ENCODE assay signal across 11 mouse cellular contexts in the genomic region with DNA sequence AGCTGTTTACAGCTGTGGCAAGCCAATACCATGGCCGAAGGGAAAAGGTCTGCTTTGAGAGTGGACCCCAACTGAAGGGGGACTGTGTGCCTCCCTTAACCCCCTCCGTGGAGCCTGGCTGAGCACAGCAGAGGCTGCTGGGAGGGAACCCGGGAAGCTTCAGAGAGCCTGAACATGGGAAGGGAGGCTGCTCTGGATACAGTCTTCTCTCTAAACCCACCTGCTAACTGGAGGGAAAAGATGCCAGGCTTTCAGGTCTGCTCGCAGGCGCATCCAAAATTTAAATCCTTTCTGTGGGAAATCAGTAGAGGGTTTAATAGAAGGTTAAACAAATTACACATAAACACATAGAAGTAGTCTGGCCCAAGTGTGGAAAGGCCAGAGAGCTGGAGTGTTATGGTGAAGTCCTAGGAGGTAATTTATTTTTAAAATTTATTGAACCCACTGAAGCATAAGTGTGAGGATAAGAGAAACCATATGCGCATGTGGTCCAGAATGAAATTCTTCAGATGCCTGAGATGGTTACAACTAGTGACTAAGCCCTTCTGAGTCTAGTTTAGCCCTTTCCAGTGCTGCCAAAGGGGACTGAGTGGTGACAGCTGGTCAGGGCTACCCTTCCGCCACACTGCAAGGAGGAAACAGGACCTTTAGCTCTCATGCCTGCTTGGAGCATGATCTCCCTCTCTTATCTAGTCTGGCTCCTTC. TPM values are rescaled to one million over a fixed set of nuclear protein-coding genes. Genes with fewer than 3 reads are reported as not detected.
DNase-seq lines count a peak whose midpoint lies in the region; ATAC-seq and TF ChIP-seq lines count a peak whose summit lies in the region.
"Had no signal": no experiment of that assay in that cellular context is flagged by ENCODE, and none has a peak within 500 bp of the region (broad histone marks: within the 10 kb centered on the region; RNA-seq: fewer than 3 reads in every experiment).

No protein-coding gene starts in this region.

- no peaks in the 10 kb centered on the region for H3K27me3 ChIP-seq in midbrain, embryonic 10.5 days (ENCODE audit: low read depth, poor library complexity, severe bottlenecking)
- H3K27me3 ChIP-seq in midbrain, postnatal 0 days (ENCODE audit: insufficient read depth, low read length): no peaks in the 10 kb centered on the region
- H3K27me3 ChIP-seq in liver, postnatal 0 days (ENCODE audit: insufficient read depth, low read length): no peaks in the 10 kb centered on the region
- H3K27me3 ChIP-seq: megakaryocyte, embryonic 14.5 days had no signal

- ATAC-seq in midbrain, postnatal 0 days (ENCODE audit: low FRiP score): no peak
- no peak for ATAC-seq in liver, postnatal 0 days

- TF ChIP-seq EP300 in liver, postnatal 0 days (IDR thresholded peaks at IDR 0.05; ENCODE audit: low read depth): no peak

- WGBS in midbrain, embryonic 10.5 days: 69% methylated on average over 7 of the region's 7 CpGs
- WGBS in midbrain, postnatal 0 days: 75% methylated on average over 7 of the region's 7 CpGs
- WGBS in liver, postnatal 0 days (ENCODE audit: insufficient replicate concordance): 72% methylated on average over 7 of the region's 7 CpGs

- H3K4me3 ChIP-seq in midbrain, embryonic 10.5 days: no peak overlapping the region
- H3K4me3 ChIP-seq in midbrain, postnatal 0 days (ENCODE audit: low read depth, low read length): no peak overlapping the region
- H3K4me3 ChIP-seq in liver, postnatal 0 days (ENCODE audit: low read depth, low read length): no peak overlapping the region
- H3K4me3 ChIP-seq: heart, embryonic 15.5 days; left cerebral cortex, adult 2 months; megakaryocyte, embryonic 14.5 days had no signal

- no peaks in the 10 kb centered on the region for H3K9me3 ChIP-seq in midbrain, embryonic 10.5 days (replicated peaks)
- H3K9me3 ChIP-seq in midbrain, postnatal 0 days (ENCODE audit: low read length): no peaks in the 10 kb centered on the region
- no peaks in the 10 kb centered on the region for H3K9me3 ChIP-seq in liver, postnatal 0 days (ENCODE audit: low read length)
- H3K9me3 ChIP-seq: heart, embryonic 15.5 days; megakaryocyte, embryonic 14.5 days had no signal

- H3K4me1 ChIP-seq in midbrain, embryonic 10.5 days: peaks cover 18% of the 10 kb centered on the region
- H3K4me1 ChIP-seq in midbrain, postnatal 0 days (ENCODE audit: insufficient read depth, low read length): peaks cover 6% of the 10 kb centered on the region; the same call in 1 of the 2 replicates
- H3K4me1 ChIP-seq in liver, postnatal 0 days (ENCODE audit: insufficient read depth): no peaks in the 10 kb centered on the region
- H3K4me1 ChIP-seq: megakaryocyte, embryonic 14.5 days had no signal

- DNase-seq in embryo, embryonic 10 days (ENCODE audit: low spot score): peak; percentile 50
- DNase-seq in embryo, embryonic 9.5 days (ENCODE audit: extremely low spot score): no peak
- no peak for DNase-seq in midbrain, embryonic 10.5 days (ENCODE audit: low spot score)
- DNase-seq in midbrain, postnatal 0 days (ENCODE audit: low spot score): no peak
- peak; percentile 74 for DNase-seq in forelimb bud, embryonic 11.5 days (ENCODE audit: low read depth, low spot score)
- peak; percentile 60 for DNase-seq in lung, postnatal 36 days
- DNase-seq in liver, postnatal 0 days: no peak
- DNase-seq in adrenal gland, postnatal 25 days: no peak

- peak overlapping the region; percentile 33; the same call in 1 of the 2 replicates for H3K27ac ChIP-seq in midbrain, embryonic 10.5 days (replicated peaks)
- no peak overlapping the region for H3K27ac ChIP-seq in midbrain, postnatal 0 days (ENCODE audit: low read depth, low read length)
- H3K27ac ChIP-seq in liver, postnatal 0 days (ENCODE audit: low read depth): no peak overlapping the region
- H3K27ac ChIP-seq: heart, embryonic 15.5 days; left cerebral cortex, adult 2 months had no signal

- no peak for TF ChIP-seq CTCF in midbrain, postnatal 0 days (IDR thresholded peaks at IDR 0.05)
- no peak for TF ChIP-seq CTCF in liver, postnatal 0 days (IDR thresholded peaks at IDR 0.05; ENCODE audit: low read depth)

- H3K9ac ChIP-seq in midbrain, postnatal 0 days (replicated peaks; ENCODE audit: low read length, poor library complexity, severe bottlenecking): no peak overlapping the region
- H3K9ac ChIP-seq in liver, postnatal 0 days (replicated peaks): no peak overlapping the region
- H3K9ac ChIP-seq: heart, embryonic 15.5 days had no signal

- H3K36me3 ChIP-seq in midbrain, embryonic 10.5 days: 0 out of 2 replicates have a peak, but pooled peaks cover 14% of the 10 kb centered on the region
- 0 out of 2 replicates have a peak, but pooled peaks cover 3% of the 10 kb centered on the region for H3K36me3 ChIP-seq in midbrain, postnatal 0 days (ENCODE audit: insufficient read depth, low read length)
- no peaks in the 10 kb centered on the region for H3K36me3 ChIP-seq in liver, postnatal 0 days (replicated peaks; ENCODE audit: insufficient read depth, low read length)
- H3K36me3 ChIP-seq: heart, embryonic 15.5 days had no signal

- H3K4me2 ChIP-seq in midbrain, postnatal 0 days (ENCODE audit: low read depth, low read length, poor library complexity, severe bottlenecking): no peak overlapping the region
- H3K4me2 ChIP-seq in liver, postnatal 0 days (ENCODE audit: low read depth, low read length): no peak overlapping the region
- H3K4me2 ChIP-seq: heart, embryonic 15.5 days had no signal

RNA-seq across cellular contexts. Expression of a gene that starts 44.9 kb away (rescaled TPM):
- polyA plus RNA-seq in midbrain, embryonic 10.5 days (2016; fragmentation: Nextera tagmentation; extraction: Ambion mirVana): 81.6 and 89.9 TPM in 2 replicates
- 200 and 232 TPM in 2 replicates for total RNA-seq in midbrain, postnatal 0 days (2014; rRNA removed)
- 344 and 367 TPM in 2 replicates for polyA plus RNA-seq in midbrain, postnatal 0 days (2015; fragmentation: Nextera tagmentation; extraction: Ambion mirVana)
- 12.5 and 13.6 TPM in 2 replicates for polyA plus RNA-seq in liver, postnatal 0 days (2015; fragmentation: Nextera tagmentation; extraction: Ambion mirVana)
- 27.5 and 35.6 TPM in 2 replicates for total RNA-seq in adrenal gland, postnatal 25 days (2021)

Comparison
In these comparisons a context has a peak if more than half of its experiments do, and no peak if none do; other contexts are left out.
1. DNase-seq: peak in embryo, embryonic 10 days (single experiment), forelimb bud, embryonic 11.5 days (single experiment) and lung, postnatal 36 days (single experiment); none in embryo, embryonic 9.5 days (single experiment), midbrain, embryonic 10.5 days (single experiment), midbrain, postnatal 0 days (single experiment), liver, postnatal 0 days (single experiment) and adrenal gland, postnatal 25 days (single experiment).